Mouse (Mus musculus): ENCODE results near the gene Zfp566.

Zfp566 gene

DNA sequence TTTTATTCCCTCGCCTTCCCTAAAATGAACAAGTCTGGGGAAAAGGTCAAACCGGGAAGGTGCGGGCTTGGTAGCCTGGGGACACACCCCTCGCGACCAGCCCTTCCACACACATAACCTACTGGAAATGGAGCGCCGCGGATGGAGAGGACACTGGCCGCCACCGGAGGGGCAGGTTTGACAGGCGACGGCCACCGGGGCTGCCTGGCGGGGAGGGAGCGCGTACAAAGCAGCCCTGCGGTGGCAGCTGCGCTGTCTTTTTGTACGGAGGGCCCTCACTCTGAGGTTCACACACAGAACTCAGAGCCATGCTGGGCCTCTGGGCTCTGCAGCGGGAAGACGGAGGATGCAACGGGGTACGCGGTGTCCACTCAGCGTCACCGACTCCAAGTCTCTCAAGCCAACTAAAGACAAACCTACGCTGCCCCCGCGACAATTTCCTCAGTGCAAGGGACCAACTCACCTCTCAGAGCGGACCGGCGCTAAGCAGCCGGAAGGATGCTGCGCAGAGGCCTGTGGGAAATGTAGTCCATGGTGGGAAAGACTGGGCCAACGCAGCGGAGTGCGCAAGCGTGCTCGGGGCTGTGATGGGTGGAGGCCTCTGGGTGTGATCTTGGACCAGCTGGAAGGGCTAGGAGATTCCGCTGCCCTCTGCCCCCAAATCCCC, 39.3 kb downstream of the Zfp566 start, which contains the start of gene Zfp14:
Gene Zfp14, minus strand, starts transcription at position 499 of the 667 bp plus-strand sequence.
- peak; percentile 90 for DNase-seq

DNA sequence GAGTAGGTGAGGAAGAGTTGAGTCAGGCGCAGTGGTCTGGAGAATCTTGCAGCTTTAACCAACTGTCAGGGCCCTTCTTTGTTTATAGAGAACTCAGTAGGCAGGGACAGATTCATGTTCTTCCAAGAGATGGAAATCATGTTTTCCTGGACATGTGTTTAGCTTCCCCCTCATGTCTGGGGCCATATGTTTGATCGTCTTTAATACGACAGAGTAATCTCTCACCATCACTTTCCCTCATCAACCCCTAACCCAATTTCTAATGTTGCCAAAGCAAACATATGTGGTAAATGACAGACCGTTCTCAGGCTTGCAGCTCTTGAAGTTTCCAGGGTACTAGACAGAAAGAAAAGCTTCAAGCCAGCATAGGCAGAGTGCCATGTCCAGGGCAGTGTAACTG, 42.2 kb downstream of the Zfp566 start:
- peak; percentile 37 for DNase-seq

DNA sequence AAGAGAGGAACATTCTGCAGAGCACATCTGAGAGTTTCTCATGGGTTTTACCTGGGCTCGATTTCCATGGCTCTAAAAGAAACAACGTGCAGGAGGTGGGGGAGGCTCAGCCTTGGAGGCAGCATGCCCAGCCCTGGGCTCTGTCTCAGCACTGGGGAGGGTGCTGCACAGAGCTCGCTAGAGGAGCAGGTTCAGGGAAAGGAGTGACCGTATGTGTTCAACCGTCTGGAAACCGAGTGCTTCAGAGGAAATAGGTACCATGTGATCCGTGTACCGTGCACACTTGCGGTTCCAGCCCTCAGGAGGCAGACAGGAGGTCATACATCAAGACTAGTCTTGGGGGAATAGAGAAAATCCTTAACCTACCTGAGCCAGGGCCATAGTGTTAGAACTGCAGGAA, 46.0 kb downstream of the Zfp566 start:
- no peak for DNase-seq

DNA sequence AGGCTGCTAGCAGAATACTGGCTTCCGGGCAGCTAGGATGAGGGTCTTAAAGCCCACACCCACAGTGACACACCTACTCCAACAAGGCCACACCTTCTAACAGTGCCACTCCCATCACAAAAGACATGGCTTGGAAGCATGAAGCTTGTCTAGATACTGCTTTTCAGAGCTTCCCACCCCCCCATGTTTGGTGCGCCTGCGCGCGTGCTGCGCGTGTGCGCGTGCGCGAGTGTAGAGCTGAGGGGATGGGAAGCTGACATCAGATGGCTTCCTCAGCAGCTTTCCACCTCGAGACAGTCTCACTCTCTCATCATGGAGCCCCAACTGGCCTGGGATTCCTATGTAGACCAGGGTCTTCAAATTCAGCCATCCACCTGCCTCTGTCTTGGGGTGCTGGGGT, 56.0 kb downstream of the Zfp566 start:
- no peak for DNase-seq

DNA sequence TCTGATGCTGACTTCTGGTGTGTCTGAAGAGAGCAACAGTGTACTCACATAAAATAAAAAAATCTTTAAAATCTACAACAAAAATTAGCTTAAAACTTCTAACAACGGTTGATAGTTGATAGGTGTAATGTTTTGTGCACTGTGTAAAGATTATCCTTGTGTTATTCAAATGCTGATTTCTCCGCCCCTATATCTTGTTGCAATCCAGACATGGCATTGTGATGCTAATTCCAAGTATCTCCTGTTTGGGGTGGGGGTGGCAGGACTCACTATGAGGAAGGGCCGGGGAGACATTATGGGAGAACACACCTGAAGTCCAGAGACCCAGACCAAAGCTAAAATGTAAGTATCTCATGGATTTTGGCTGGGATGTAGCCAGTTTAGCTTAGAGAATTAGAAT, 58.9 kb downstream of the Zfp566 start:
- DNase-seq = no peak

DNA sequence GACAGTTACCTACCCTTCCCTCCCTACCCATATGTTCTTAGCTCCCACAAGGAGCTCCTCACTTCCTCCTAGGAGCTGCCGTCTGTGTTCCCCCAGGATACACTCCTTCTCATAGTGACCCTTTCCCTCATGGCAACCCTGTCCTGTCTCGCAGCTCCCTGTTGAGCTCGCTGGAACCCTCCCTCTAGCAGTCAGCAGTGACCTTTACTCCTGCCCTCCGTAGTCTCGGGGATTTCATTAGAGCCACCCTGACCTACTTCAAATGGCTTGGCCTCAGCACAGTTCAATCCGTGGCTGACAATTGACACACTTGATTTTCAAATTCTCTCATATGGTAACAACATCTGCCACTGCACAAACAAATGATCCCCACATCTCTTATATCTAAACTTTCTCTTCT, 59.6 kb downstream of the Zfp566 start:
- no peak for DNase-seq

DNA sequence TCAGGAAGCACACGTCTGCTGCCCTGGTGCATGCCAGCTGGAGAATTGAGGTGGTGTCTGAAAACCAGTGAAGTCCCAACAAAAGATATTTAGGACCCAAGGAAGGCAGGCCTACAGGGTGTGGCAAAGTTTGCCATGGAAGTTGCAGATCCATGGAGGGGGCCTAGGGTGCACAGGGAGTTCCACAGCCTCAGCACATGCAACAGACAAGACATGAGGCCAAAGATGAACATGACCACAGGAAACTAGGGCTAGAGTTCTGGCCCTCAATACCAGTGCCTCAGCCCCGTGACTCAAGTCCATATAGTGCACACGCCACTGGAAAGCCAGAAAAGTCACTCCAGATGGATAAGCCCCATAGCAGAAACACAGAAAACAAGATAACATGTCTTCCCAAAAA, 61.8 kb downstream of the Zfp566 start:
- no peak for DNase-seq
